Mouse (Mus musculus) ES-Bruce4 (cell line): ENCODE measurements at regions not wholly inside any gene's neighbourhood (a gene's known extent, or its start where the extent isn't known, plus 50 kb on each side); places are given as distances from the start of the nearest gene placed in this dataset.

ENCODE experiments used
- CTCF ChIP-seq: IDR thresholded peaks from one replicate; pipeline ENCODE4 v1.8.1; 2011; ENCODE audit warnings: low read depth, low read length
- EP300 ChIP-seq: IDR thresholded peaks from 2 replicates; pipeline ENCODE4 v1.6.1; 2011; ENCODE audit warnings: low read depth, low read length; ENCODE audit not compliant: insufficient read depth
- POLR2A ChIP-seq: IDR thresholded peaks from one replicate; pipeline ENCODE4 v1.8.1; 2011; ENCODE audit warnings: low read length; ENCODE audit not compliant: insufficient read depth

DNA sequence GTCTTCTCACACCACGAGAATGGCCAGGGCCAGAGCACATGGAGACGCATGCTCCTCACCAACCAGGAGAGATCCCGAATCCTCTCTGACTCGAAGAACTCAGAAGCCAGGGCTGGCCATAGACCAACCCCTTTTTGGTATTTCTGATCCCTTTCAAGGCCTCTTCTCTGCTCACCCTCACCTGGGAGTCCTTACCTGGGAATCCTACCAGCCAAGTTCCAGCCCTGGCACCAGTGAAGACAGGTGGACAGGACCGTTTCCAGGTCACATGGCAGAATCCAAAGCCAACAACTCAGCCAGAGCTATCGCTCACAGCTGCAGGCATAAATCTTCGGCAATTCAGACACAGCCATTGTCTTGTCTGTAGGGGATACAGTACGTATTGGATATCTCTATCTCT is 626.2 kb upstream of the Fam19a5 start:
- TF ChIP-seq CTCF (no peak), POLR2A (no peak), EP300 (no peak)
